Mouse (Mus musculus) spleen, adult 2 months (tissue): ENCODE data around the gene Zscan22.

Experiments used
- CTCF ChIP-seq: fragments of 200-500 bp; IDR thresholded peaks from 2 replicates; pipeline ENCODE4 v1.5.1; 2011; ENCODE audit warnings: mild to moderate bottlenecking, inconsistent platforms; ENCODE audit not compliant: insufficient read depth, insufficient read length, insufficient replicate concordance; ENCODE audit errors: extremely low read depth
- POLR2A ChIP-seq: fragments of 200-500 bp; IDR thresholded peaks from 2 replicates; pipeline ENCODE4 v1.6.1; 2011; ENCODE audit warnings: low read depth, low read length, inconsistent platforms

DNA sequence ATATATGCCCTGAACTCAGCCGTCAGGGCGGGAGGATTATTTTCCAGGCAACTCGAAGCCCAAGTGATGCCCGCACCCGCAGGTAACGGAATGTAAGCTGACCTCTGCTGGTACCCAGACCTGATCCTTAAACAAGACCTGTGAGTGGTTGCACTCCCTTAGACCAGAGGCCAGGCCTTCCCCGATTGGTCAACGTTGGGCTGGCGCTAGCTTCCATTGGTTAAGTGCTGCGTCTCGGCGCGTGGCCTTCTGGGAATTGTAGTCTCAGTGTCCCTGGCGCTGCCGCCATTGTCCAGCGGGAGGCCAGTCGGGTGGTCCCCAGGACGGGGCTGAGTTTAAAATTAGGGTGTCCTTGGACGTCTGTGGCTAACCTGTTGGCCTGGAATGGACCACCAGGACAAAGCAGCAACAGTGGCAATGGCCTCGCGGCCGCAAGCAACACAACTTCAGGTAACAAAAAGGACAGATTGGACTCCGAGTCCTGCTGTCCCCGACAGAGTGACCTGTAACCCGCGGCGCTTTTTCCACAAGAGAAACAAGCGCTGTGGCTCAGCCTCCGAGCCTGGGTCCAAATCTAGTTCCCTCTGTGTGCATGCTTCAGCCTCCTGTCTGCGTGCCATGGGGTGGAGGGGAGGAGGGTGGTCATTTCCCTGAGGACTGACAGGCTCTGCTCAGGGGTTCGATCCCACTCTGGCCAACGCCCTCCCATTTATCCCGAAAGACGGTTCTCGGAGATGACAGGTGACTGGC, 16.5 kb upstream of the Zscan22 start, which contains the start of gene Zfp128:
- no peak for TF ChIP-seq CTCF
- no peak for TF ChIP-seq POLR2A
